Mouse (Mus musculus) embryonic facial prominence, embryonic 15.5 days (tissue): Measurements from ENCODE around the gene Def8. TPM values are rescaled to one million over a fixed set of nuclear protein-coding genes. Genes with fewer than 3 reads are reported as not detected.
"Not testable (repeated sequence)": the region's sequence is repeated elsewhere in the genome, so short reads cannot be mapped to it uniquely, and the experiment has no call there.

Source experiments
- ATAC-seq: fragments of 200-750 bp; cut with Nextera tagmentation; 2 replicates; pipeline ENCODE4 v1.8.0; 2017; ENCODE audit warnings: low read depth, moderate TSS enrichment; ENCODE audit not compliant: insufficient number of reproducible peaks, low FRiP score, low TSS enrichment
- H3K27ac ChIP-seq: fragments of 300-500 bp; sonication (generic); replicated peaks from 2 replicates; pipeline ENCODE4 v1.5.1; 2015; ENCODE audit warnings: mild to moderate bottlenecking, inconsistent platforms
- H3K27me3 ChIP-seq: fragments of 300-500 bp; sonication (generic); 2 replicates; pipeline ENCODE4 v1.6.1; 2015; ENCODE audit warnings: inconsistent platforms
- H3K36me3 ChIP-seq: fragments of 300-500 bp; sonication (generic); 2 replicates; pipeline ENCODE4 v1.6.1; 2015; ENCODE audit warnings: mild to moderate bottlenecking, inconsistent platforms
- H3K4me1 ChIP-seq: fragments of 300-500 bp; sonication (generic); 2 replicates; pipeline ENCODE4 v1.6.1; 2015; ENCODE audit warnings: inconsistent platforms
- H3K4me2 ChIP-seq: fragments of 300-500 bp; sonication (generic); replicated peaks from 2 replicates; pipeline ENCODE4 v1.6.1; 2015; ENCODE audit warnings: mild to moderate bottlenecking, inconsistent platforms
- H3K4me3 ChIP-seq: fragments of 300-500 bp; sonication (generic); replicated peaks from 2 replicates; pipeline ENCODE4 v1.5.1; 2015; ENCODE audit warnings: mild to moderate bottlenecking, inconsistent platforms
- H3K9ac ChIP-seq: fragments of 300-500 bp; sonication (generic); 2 replicates; pipeline ENCODE4 v1.6.1; 2015; ENCODE audit warnings: inconsistent platforms
- H3K9me3 ChIP-seq: fragments of 300-500 bp; sonication (generic); replicated peaks from 2 replicates; pipeline ENCODE4 v1.6.1; 2016; ENCODE audit warnings: inconsistent platforms
- WGBS: fragments of 180-500 bp; shearing (Covaris S2); methylation state at CpG from one replicate; pipeline ENCODE4 v1.1.7; 2015; 5-methylcytosine and 5-hydroxymethylcytosine counted together
- polyA plus RNA-seq: library from polyadenylated mRNA; unstranded; fragments of >200 nt; fragmentation: Nextera tagmentation; extraction: Ambion mirVana; gene quantifications from 2 replicates; pipeline ENCODE4 v1.2.1, GENCODE M21; 2015

Gene Def8
- polyA plus RNA-seq, 1 experiment from 2014 or later: 40.4 TPM

DNA sequence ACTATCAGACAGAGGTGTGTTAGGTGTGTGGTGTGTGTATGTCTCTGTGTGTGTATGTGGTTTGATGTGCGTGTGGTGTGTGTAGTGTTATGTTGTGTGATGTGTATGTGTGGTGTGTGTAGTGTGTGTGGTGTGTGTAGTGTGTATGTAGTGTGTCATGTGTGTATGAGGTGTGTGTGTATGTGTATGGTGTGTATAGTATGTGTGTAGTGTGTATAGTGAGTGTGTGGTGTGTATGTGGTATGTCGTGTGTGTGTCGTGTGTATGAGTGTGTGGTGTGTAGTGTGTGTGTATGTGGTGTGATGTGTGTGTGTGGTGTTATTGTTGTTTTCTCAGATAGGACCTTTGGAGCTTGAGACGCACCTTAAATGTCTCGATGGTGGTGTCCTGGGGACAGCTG lies 19.0 kb downstream of the Def8 start:
- H3K4me3 ChIP-seq: peak overlapping the region; percentile 72
- peaks cover 11% of the 10 kb centered on the region for H3K4me1 ChIP-seq
- H3K27ac ChIP-seq: no peak overlapping the region
- WGBS: 83% methylated on average over 5 of the region's 5 CpGs
- H3K36me3 ChIP-seq: 0 out of 2 replicates have a peak, but pooled peaks cover 6% of the 10 kb centered on the region
- no peaks in the 10 kb centered on the region for H3K9me3 ChIP-seq
- peak overlapping the region; percentile 63; the same call in 1 of the 2 replicates for H3K4me2 ChIP-seq
- H3K9ac ChIP-seq: no peak overlapping the region
- H3K27me3 ChIP-seq: no peaks in the 10 kb centered on the region
- no peak for ATAC-seq

DNA sequence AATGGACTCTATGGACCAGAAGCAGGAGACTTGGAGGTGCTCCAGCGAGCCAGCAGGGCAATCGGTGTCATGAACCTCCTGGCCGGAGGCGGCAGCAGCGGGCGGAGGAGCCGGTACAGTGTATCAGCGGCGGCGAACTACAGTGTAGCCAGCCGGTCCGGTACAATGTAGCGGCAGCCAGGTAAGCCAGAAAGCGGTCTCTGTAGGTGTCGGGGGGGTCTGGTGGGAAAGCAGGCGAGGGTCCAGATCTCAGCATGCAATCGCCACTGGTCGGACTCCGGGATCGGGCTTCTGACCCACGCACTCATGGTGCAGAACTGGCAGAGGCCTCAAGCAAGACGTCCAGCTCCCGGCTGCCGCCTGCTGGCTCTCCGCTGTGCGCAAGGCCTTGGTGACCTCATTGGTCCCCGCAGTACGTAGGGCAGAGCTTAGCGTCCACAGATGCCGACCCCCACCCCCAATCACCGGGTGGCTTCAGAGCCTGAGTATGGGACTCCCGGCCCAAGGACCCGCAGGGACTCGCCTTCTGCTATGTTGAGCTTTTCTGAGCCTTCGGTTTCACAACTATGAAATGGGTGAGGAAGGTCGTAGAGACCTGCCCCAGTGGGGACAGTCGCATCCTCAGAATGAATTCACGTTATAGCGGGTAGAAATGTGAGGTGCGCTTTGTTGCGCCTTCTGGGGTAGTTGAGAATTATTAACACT lies 19.7 kb downstream of the Def8 start:
- ATAC-seq: peak; percentile 89
- Histone ChIP-seq H3K27ac (peak overlapping the region; percentile 68; the same call in 1 of the 2 replicates), H3K36me3 (0 out of 2 replicates have a peak, but pooled peaks cover 6% of the 10 kb centered on the region), H3K9ac (peak overlapping the region; percentile 67), H3K4me3 (peak overlapping the region; percentile 72), H3K9me3 (no peaks in the 10 kb centered on the region), H3K4me2 (peak overlapping the region; percentile 63), H3K4me1 (peaks cover 11% of the 10 kb centered on the region), H3K27me3 (no peaks in the 10 kb centered on the region)
- under 1% methylated on average over 41 of the region's 41 CpGs for WGBS

DNA sequence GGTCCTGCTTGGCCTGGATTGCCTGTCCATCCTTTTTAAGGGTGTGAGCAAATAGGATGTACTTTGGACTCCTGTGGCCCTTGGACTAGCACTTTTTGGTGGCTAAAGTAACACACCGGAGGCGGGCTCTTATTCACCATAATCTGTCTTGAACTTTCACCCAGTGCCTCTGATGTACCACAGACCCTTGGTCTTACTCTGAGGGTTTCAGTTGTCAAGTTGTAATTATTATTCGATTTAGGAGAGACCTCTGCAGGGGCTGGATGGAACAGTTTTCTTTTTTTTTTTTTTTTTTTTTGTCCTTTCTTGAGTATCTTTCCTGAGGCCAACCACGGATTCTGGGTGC lies 20.2 kb downstream of the Def8 start:
- H3K4me1 ChIP-seq: peaks cover 11% of the 10 kb centered on the region
- H3K27me3 ChIP-seq: no peaks in the 10 kb centered on the region
- H3K4me2 ChIP-seq: peak overlapping the region; percentile 63
- ATAC-seq: no peak
- peak overlapping the region; percentile 68; the same call in 1 of the 2 replicates for H3K27ac ChIP-seq
- peak overlapping the region; percentile 72 for H3K4me3 ChIP-seq
- H3K9me3 ChIP-seq: no peaks in the 10 kb centered on the region
- peak overlapping the region; percentile 67 for H3K9ac ChIP-seq
- 0 out of 2 replicates have a peak, but pooled peaks cover 6% of the 10 kb centered on the region for H3K36me3 ChIP-seq
- 15% methylated on average over 4 of the region's 4 CpGs for WGBS

DNA sequence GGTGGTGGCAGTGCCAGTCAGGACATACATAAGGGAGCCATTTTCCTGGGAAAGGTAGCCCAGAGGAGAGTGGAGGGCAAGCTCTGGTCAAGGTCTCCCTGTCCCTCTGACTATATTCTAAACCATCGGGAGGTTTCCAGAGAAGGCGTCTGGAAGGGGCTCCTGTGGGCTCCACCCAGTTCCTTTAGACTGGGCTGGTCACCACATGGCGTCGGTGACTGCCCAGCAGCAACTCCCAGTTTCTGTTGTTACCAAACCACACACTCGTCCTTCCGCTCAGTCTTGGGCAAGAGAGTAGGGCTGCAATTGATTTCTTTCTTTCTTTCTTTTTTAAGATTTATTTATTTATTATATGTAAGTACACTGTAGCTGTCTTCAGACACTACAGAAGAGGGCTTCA lies 20.8 kb downstream of the Def8 start:
- Histone ChIP-seq H3K27me3 (no peaks in the 10 kb centered on the region), H3K4me3 (peak overlapping the region; percentile 72), H3K9me3 (no peaks in the 10 kb centered on the region), H3K4me1 (peaks cover 11% of the 10 kb centered on the region), H3K36me3 (0 out of 2 replicates have a peak, but pooled peaks cover 8% of the 10 kb centered on the region), H3K9ac (no peak overlapping the region), H3K4me2 (peak overlapping the region; percentile 63), H3K27ac (no peak overlapping the region)
- WGBS: 66% methylated on average over 6 of the region's 6 CpGs
- ATAC-seq: no peak

DNA sequence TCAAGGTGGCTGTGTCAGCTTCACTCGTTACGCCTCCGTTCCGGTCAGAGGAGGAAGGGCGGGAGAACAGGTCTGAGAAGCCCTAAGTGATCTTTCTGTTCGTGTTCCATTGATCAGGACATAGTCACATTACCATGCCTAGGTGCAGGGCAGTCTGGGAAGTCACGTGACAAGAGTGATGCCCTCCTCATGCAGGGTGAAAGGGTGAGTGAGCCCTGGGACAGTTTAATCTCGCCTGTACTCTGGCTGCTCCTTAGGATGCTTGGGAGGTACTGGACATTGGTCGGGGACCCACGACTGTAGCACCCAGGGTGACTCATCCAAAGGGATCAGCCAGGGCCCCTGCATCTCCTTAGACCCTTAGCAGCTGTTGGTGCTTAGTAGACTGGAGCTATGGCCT lies 22.7 kb downstream of the Def8 start:
- Histone ChIP-seq H3K4me2 (no peak overlapping the region), H3K36me3 (peaks cover 18% of the 10 kb centered on the region), H3K9ac (no peak overlapping the region), H3K9me3 (no peaks in the 10 kb centered on the region), H3K4me3 (no peak overlapping the region), H3K27me3 (no peaks in the 10 kb centered on the region), H3K27ac (no peak overlapping the region), H3K4me1 (peaks cover 11% of the 10 kb centered on the region)
- 83% methylated on average over 10 of the region's 10 CpGs for WGBS
- no peak for ATAC-seq

DNA sequence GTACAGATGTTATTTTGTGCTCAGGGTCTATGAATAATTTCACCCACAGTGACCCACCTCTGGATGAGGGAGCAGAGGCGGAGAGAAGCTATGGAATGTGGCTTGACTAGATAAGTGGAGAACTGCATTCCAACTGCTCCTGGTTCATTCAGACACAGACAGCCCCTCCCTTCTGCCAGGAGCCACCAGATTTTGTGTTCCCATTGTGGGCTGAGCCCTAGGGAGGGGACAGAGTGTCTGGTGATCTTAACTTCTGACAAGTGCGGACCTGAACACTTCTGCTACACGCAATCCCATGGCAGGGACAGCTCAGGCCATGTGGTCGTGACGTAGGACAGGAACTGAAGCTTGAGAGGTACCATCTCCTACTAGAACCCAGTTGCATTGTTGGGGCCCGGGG lies 23.5 kb downstream of the Def8 start:
- Histone ChIP-seq H3K9me3 (no peaks in the 10 kb centered on the region), H3K4me1 (peaks cover 11% of the 10 kb centered on the region), H3K36me3 (peaks cover 21% of the 10 kb centered on the region), H3K4me3 (no peak overlapping the region), H3K4me2 (no peak overlapping the region), H3K9ac (no peak overlapping the region), H3K27ac (peak overlapping the region; percentile 48; the same call in 1 of the 2 replicates), H3K27me3 (no peaks in the 10 kb centered on the region)
- ATAC-seq: no peak
- WGBS: 78% methylated on average over 6 of the region's 6 CpGs

DNA sequence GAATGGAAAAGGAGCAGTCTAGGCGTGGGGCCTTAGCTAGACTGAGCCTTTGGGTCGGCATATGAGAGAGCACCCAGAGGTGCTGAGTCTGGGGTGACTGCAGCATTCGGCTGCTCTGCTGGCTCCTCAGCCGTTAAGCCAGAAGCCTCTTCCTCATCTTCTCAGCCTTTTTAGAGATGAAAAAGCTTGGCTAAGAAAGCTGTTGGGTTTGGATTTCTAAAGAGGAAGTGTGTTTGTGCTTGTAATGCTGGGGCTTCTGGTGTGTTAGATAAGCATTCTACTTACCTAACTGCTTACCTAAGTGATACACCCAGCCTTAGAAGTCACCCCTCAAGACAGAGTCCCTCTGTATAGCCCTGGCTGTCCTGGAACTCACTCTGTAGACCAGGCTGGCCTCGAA lies 27.5 kb downstream of the Def8 start:
- Histone ChIP-seq H3K4me3 (no peak overlapping the region), H3K27me3 (no peaks in the 10 kb centered on the region), H3K36me3 (peaks cover 52% of the 10 kb centered on the region), H3K9ac (no peak overlapping the region), H3K4me1 (no peaks in the 10 kb centered on the region), H3K27ac (no peak overlapping the region), H3K4me2 (no peak overlapping the region), H3K9me3 (no peaks in the 10 kb centered on the region)
- 86% methylated on average over 5 of the region's 5 CpGs for WGBS
- no peak for ATAC-seq

DNA sequence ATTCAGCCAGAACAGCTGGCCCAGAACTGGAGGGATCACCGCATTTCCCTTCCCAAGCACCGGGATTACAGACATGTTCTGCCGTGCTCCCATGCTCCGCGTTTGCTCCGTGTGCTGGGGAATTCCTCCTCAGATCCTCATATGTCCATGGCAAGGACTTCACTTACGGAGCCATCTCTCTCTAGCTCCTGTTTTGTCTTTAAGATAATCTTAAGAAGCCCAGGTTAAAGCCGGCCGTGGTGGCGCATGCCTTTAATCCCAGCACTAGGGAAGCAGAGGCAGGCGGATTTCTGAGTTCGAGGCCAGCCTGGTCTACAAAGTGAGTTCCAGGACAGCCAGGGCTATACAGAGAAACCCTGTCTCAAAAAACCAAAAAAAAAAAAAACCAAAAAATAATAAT lies 28.4 kb downstream of the Def8 start:
- not testable (repeated sequence) for H3K4me1 ChIP-seq, H3K4me2 ChIP-seq, H3K27ac ChIP-seq, ATAC-seq, H3K9ac ChIP-seq, H3K9me3 ChIP-seq, H3K4me3 ChIP-seq, H3K27me3 ChIP-seq
- WGBS: 91% methylated on average over 12 of the region's 12 CpGs
- peaks cover 56% of the 10 kb centered on the region for H3K36me3 ChIP-seq

DNA sequence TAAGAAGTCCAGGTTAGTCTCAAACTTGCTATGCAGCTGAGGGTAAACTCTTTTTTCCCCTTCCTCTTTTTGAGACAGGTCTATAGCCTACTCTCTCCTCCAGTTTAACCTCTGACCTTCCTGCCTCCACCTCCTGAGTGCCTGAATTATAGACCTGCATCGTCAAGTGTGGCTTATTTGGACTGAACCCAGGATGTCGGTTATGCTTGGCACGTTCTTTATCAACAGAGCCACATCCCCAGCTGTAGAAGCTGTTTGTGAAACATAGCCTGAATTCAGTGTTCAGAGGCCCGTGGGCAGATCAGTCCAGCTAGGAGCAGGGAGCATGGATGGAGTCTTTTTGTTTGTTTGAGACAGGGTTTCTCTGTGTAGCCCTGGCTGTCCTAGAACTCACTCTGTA lies 28.8 kb downstream of the Def8 start:
- WGBS: 86% methylated on average over 4 of the region's 4 CpGs
- Histone ChIP-seq H3K36me3 (peaks cover 56% of the 10 kb centered on the region), H3K9me3 (no peaks in the 10 kb centered on the region), H3K4me1 (no peaks in the 10 kb centered on the region), H3K4me3 (no peak overlapping the region), H3K9ac (no peak overlapping the region), H3K27me3 (no peaks in the 10 kb centered on the region), H3K4me2 (no peak overlapping the region), H3K27ac (no peak overlapping the region)
- ATAC-seq: no peak

DNA sequence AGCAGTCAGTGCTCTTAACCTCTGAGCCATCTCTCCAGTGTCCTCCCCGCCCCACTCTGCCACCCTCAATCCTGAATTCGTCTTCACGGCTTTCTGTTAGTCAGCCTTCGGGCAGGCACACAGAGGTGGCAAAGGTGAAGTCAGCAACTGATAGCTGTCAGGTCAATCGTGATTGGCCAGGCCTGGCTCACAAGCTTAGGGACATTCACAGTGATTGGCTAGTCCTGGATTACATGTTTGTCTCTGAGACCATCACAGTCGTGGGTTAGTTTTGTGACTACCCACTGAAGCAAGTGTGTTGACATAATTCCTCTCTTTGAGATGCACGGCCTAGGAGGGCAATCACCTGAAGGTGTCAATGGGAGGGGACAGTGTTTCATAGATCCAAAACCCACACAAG lies 30.0 kb downstream of the Def8 start:
- Histone ChIP-seq H3K9ac (no peak overlapping the region), H3K4me3 (no peak overlapping the region), H3K9me3 (no peaks in the 10 kb centered on the region), H3K27ac (no peak overlapping the region), H3K4me1 (no peaks in the 10 kb centered on the region), H3K4me2 (no peak overlapping the region), H3K36me3 (peaks cover 67% of the 10 kb centered on the region), H3K27me3 (no peaks in the 10 kb centered on the region)
- WGBS: 81% methylated on average over 7 of the region's 7 CpGs
- no peak for ATAC-seq

DNA sequence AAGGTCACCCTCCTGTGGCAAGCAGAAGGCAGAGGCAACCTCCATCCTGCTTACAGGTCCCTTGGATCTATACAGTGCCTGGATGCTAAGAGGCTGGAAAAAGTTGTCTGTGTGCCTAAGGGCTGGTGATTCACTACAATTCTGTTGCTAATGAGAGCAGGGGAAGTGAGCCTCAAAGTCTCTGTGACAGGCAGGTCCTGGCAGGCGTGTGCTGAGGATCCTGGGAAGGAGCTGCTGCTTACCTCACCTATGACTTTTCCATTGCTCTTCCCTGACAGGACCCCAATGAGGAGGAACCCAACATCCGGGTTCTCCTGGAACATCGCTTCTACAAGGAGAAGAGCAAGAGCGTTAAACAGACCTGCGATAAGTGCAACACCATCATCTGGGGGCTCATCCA lies 30.6 kb downstream of the Def8 start:
- Histone ChIP-seq H3K36me3 (peaks cover 73% of the 10 kb centered on the region), H3K27me3 (no peaks in the 10 kb centered on the region)

DNA sequence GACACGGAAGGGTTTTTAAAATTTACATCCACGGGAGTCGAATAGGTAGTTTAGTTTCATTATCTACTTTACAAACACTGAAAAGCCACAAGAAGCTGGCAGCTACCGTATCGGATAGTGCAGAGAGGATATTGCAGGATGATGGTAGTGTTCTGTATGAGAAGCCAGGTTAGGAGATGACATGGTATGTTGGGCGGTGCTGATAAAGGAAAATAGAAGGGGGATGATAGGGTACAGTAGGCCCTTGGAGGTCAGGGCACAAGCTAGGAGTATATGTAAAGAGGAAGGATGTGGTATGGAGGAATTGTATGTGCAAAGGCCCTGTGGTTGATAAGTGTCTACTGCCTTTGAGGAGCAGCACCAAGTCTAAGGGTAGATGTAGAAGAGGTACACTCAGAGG lies 31.2 kb downstream of the Def8 start:
- Histone ChIP-seq H3K9me3 (no peaks in the 10 kb centered on the region), H3K36me3 (peaks cover 74% of the 10 kb centered on the region), H3K4me2 (no peak overlapping the region), H3K4me3 (no peak overlapping the region), H3K9ac (no peak overlapping the region), H3K27ac (no peak overlapping the region), H3K4me1 (no peaks in the 10 kb centered on the region), H3K27me3 (no peaks in the 10 kb centered on the region)
- 89% methylated on average over 6 of the region's 6 CpGs for WGBS
- no peak for ATAC-seq

More for the DNA sequence above, 30.6 kb downstream of the Def8 start:
- Histone ChIP-seq H3K4me3 (peak overlapping the region; percentile 23; the same call in 1 of the 2 replicates), H3K4me1 (no peaks in the 10 kb centered on the region), H3K9me3 (no peaks in the 10 kb centered on the region), H3K4me2 (no peak overlapping the region), H3K9ac (no peak overlapping the region), H3K27ac (no peak overlapping the region)
- 73% methylated on average over 5 of the region's 5 CpGs for WGBS
- ATAC-seq: no peak
